Mouse (Mus musculus): ENCODE results near the gene Clec14a. TPM values are rescaled to one million over a fixed set of nuclear protein-coding genes. Genes with fewer than 3 reads are reported as not detected.

Gene Clec14a
- polyA plus RNA-seq, 1 experiment from 2014 or later = 14.3 TPM

DNA sequence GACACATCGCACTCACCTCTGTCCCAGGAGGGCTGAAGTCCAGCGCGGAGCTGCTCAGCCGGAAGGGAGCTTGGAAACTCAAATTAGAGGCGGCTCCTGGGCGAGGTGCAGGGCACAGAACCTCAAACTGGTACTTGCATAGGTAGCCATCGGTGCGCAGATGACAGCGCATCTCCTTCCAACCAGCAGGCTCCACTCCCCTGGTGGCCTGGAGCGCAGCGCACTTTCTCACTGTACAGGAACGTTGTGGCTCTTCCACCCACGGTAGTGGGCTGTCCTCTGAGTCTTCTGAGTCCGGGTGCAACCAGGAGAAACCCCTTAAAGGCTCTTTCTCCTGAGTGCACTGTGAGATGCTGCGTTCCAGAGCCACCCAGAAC is 916 bp downstream of the Clec14a start:
- WGBS = 5% methylated on average over 13 of the region's 15 CpGs
- Histone ChIP-seq H3K9me3 (ENCODE audit: control insufficient read depth, low read length) (no peaks in the 10 kb centered on the region), H3K9ac (ENCODE audit: low read depth, low read length) (peak overlapping the region; percentile 69), H3K27me3 (replicated peaks; ENCODE audit: control insufficient read depth, insufficient read depth, low read length) (no peaks in the 10 kb centered on the region), H3K4me1 (ENCODE audit: control insufficient read depth, insufficient read depth, low read length) (peaks cover 13% of the 10 kb centered on the region; the same call in 1 of the 2 replicates), H3K4me3 (ENCODE audit: low read depth, low read length) (peak overlapping the region; percentile 49), H3K36me3 (ENCODE audit: control insufficient read depth, insufficient read depth, low read length) (no peaks in the 10 kb centered on the region), H3K27ac (replicated peaks; ENCODE audit: low read depth, low read length) (peak overlapping the region; percentile 85), H3K4me2 (ENCODE audit: low read depth, low read length) (peak overlapping the region; percentile 64)
- peak; percentile 61 for ATAC-seq (ENCODE audit: low read depth)
- DNase-seq (ENCODE audit: low spot score) = no peak

DNA sequence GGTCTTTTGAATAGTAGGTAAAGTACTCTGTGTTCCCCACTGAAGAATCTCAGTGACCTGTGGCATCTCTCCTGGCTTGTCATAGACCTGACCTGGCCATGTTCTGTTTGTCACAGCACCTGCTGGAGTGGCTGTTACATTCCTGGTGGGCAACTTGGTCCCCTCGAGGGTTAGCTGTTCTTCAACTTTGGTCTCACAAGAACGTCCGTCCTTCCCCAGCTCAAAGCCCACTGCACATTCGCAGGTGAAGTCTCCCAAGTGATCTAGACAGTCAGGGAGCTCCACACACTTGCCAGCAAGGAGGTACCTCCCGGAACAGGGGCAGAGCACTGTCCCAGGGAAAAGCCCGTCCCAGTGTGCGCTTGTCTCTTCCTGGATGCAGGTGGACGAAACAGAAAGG is 1.3 kb downstream of the Clec14a start:
- Histone ChIP-seq H3K4me1 (ENCODE audit: control insufficient read depth, insufficient read depth, low read length) (peaks cover 13% of the 10 kb centered on the region; the same call in 1 of the 2 replicates), H3K27me3 (replicated peaks; ENCODE audit: control insufficient read depth, insufficient read depth, low read length) (no peaks in the 10 kb centered on the region), H3K36me3 (ENCODE audit: control insufficient read depth, insufficient read depth, low read length) (no peaks in the 10 kb centered on the region), H3K27ac (replicated peaks; ENCODE audit: low read depth, low read length) (peak overlapping the region; percentile 85), H3K9me3 (ENCODE audit: control insufficient read depth, low read length) (no peaks in the 10 kb centered on the region), H3K4me3 (ENCODE audit: low read depth, low read length) (peak overlapping the region; percentile 49), H3K9ac (ENCODE audit: low read depth, low read length) (peak overlapping the region; percentile 69), H3K4me2 (ENCODE audit: low read depth, low read length) (peak overlapping the region; percentile 64)
- DNase-seq (ENCODE audit: low spot score) (no peak), ATAC-seq (ENCODE audit: low read depth) (no peak)
- 39% methylated on average over 8 of the region's 8 CpGs for WGBS

- no peaks in the 10 kb centered on the region for H3K4me1 ChIP-seq (ENCODE audit: control insufficient read depth, insufficient read depth, low read length)
- WGBS = 63% methylated on average over 1 of the region's 1 CpGs
- ATAC-seq (ENCODE audit: low read depth) (no peak), DNase-seq (ENCODE audit: low spot score) (no peak)
- no peaks in the 10 kb centered on the region for H3K36me3 ChIP-seq (ENCODE audit: control insufficient read depth, insufficient read depth, low read length)
- H3K27ac ChIP-seq (replicated peaks; ENCODE audit: low read depth, low read length) = no peak overlapping the region
- no peak overlapping the region for H3K4me2 ChIP-seq (ENCODE audit: low read depth, low read length)
- H3K9me3 ChIP-seq (ENCODE audit: control insufficient read depth, low read length) = no peaks in the 10 kb centered on the region
- H3K9ac ChIP-seq (ENCODE audit: low read depth, low read length) = no peak overlapping the region
- H3K4me3 ChIP-seq (ENCODE audit: low read depth, low read length) = no peak overlapping the region
- no peaks in the 10 kb centered on the region for H3K27me3 ChIP-seq (replicated peaks; ENCODE audit: control insufficient read depth, insufficient read depth, low read length)
Observed at GRCm38 (mm10) chr12:58251901-58252300, 17.2 kb downstream of the Clec14a start.

GRCm38 (mm10) chr12:58232489-58232888 is 36.6 kb downstream of the Clec14a start:
- Histone ChIP-seq H3K9me3 (ENCODE audit: control insufficient read depth, low read length) (no peaks in the 10 kb centered on the region), H3K27ac (replicated peaks; ENCODE audit: low read depth, low read length) (no peak overlapping the region), H3K27me3 (replicated peaks; ENCODE audit: control insufficient read depth, insufficient read depth, low read length) (no peaks in the 10 kb centered on the region), H3K4me1 (ENCODE audit: control insufficient read depth, insufficient read depth, low read length) (no peaks in the 10 kb centered on the region), H3K4me3 (ENCODE audit: low read depth, low read length) (no peak overlapping the region), H3K9ac (ENCODE audit: low read depth, low read length) (no peak overlapping the region), H3K4me2 (ENCODE audit: low read depth, low read length) (no peak overlapping the region), H3K36me3 (ENCODE audit: control insufficient read depth, insufficient read depth, low read length) (no peaks in the 10 kb centered on the region)
- DNase-seq (ENCODE audit: low spot score) (no peak), ATAC-seq (ENCODE audit: low read depth) (no peak)
- WGBS = 74% methylated on average over 2 of the region's 2 CpGs

GRCm38 (mm10) chr12:58225644-58226043 is 43.4 kb downstream of the Clec14a start:
- no peaks in the 10 kb centered on the region for H3K9me3 ChIP-seq (ENCODE audit: control insufficient read depth, low read length)
- H3K4me3 ChIP-seq (ENCODE audit: low read depth, low read length) = no peak overlapping the region
- no peak overlapping the region for H3K9ac ChIP-seq (ENCODE audit: low read depth, low read length)
- H3K27me3 ChIP-seq (replicated peaks; ENCODE audit: control insufficient read depth, insufficient read depth, low read length) = no peaks in the 10 kb centered on the region
- ATAC-seq (ENCODE audit: low read depth) (no peak), DNase-seq (ENCODE audit: low spot score) (no peak)
- WGBS = 83% methylated on average over 5 of the region's 5 CpGs
- no peak overlapping the region for H3K27ac ChIP-seq (replicated peaks; ENCODE audit: low read depth, low read length)
- no peaks in the 10 kb centered on the region for H3K36me3 ChIP-seq (ENCODE audit: control insufficient read depth, insufficient read depth, low read length)
- H3K4me1 ChIP-seq (ENCODE audit: control insufficient read depth, insufficient read depth, low read length) = no peaks in the 10 kb centered on the region
- no peak overlapping the region for H3K4me2 ChIP-seq (ENCODE audit: low read depth, low read length)

DNA sequence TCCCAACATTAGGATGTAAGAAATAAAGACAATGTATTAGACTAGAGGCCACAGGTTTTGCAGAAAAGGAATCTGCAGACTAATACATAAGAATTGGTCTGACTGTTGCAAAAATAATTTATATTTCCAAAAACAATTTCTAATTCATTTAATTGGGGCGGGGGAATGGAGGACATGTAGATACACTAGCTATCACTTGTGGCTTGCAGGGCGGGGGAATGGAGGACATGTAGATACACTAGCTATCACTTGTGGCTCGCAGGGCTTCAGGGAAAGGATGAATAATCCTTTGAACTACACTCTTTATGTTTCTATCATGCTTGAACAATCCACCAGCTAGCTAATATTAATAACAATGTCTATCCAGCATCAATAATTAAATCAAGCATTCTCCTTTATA is 50.0 kb downstream of the Clec14a start:
- WGBS = 89% methylated on average over 3 of the region's 3 CpGs

GRCm38 (mm10) chr12:58216218-58216617 is 52.9 kb downstream of the Clec14a start:
- Histone ChIP-seq H3K9me3 (ENCODE audit: control insufficient read depth, low read length) (no peaks in the 10 kb centered on the region), H3K4me2 (ENCODE audit: low read depth, low read length) (no peak overlapping the region), H3K9ac (ENCODE audit: low read depth, low read length) (no peak overlapping the region), H3K27ac (replicated peaks; ENCODE audit: low read depth, low read length) (no peak overlapping the region), H3K4me1 (ENCODE audit: control insufficient read depth, insufficient read depth, low read length) (peaks cover 21% of the 10 kb centered on the region), H3K27me3 (replicated peaks; ENCODE audit: control insufficient read depth, insufficient read depth, low read length) (peaks cover 43% of the 10 kb centered on the region), H3K4me3 (ENCODE audit: low read depth, low read length) (no peak overlapping the region), H3K36me3 (ENCODE audit: control insufficient read depth, insufficient read depth, low read length) (no peaks in the 10 kb centered on the region)
- DNase-seq (ENCODE audit: low spot score) = no peak
- no peak for ATAC-seq (ENCODE audit: low read depth)
- WGBS = 49% methylated on average over 2 of the region's 2 CpGs

More for the DNA sequence above, 50.0 kb downstream of the Clec14a start:
- H3K4me3 ChIP-seq (ENCODE audit: low read depth, low read length) = no peak overlapping the region
- H3K9ac ChIP-seq (ENCODE audit: low read depth, low read length) = no peak overlapping the region
- no peak for ATAC-seq (ENCODE audit: low read depth)
- peaks cover 15% of the 10 kb centered on the region for H3K27me3 ChIP-seq (replicated peaks; ENCODE audit: control insufficient read depth, insufficient read depth, low read length)
- H3K4me1 ChIP-seq (ENCODE audit: control insufficient read depth, insufficient read depth, low read length) = peaks cover 6% of the 10 kb centered on the region; the same call in 1 of the 2 replicates
- H3K36me3 ChIP-seq (ENCODE audit: control insufficient read depth, insufficient read depth, low read length) = no peaks in the 10 kb centered on the region
- no peak overlapping the region for H3K27ac ChIP-seq (replicated peaks; ENCODE audit: low read depth, low read length)
- no peaks in the 10 kb centered on the region for H3K9me3 ChIP-seq (ENCODE audit: control insufficient read depth, low read length)
- H3K4me2 ChIP-seq (ENCODE audit: low read depth, low read length) = no peak overlapping the region
- no peak for DNase-seq (ENCODE audit: low spot score)

Other genes with a start within 250 kb of the Clec14a start
- 0.63 and 1.2 TPM in 2 replicates for gene Sstr1, start 57.5 kb downstream of the Clec14a start, polyA plus RNA-seq (2014; fragmentation: Nextera tagmentation; extraction: Ambion mirVana)